Mouse (Mus musculus) urinary bladder, postnatal 36 days (tissue): ENCODE data around the gene Zfp64.

Experiments used
- DNase-seq, 2 experiments: peaks; one replicate each; pipeline ENCODE4 v3.0.0; 2022; ENCODE audit warnings: low spot score in 2 of 2, mixed read lengths in 1 of 2

Zfp64 gene

GRCm38 (mm10) chr2:168848553-168848952, 106.8 kb downstream of the Zfp64 start:
- no peak for DNase-seq

GRCm38 (mm10) chr2:168846180-168846720, 109.1 kb downstream of the Zfp64 start:
- no peak for DNase-seq
